Mouse (Mus musculus) WW6 (cell line): Measurements from ENCODE around the gene Katna1.

Source experiments
- DNase-seq: peaks from one replicate; pipeline ENCODE4 v3.0.0-alpha.2; 2013; ENCODE audit warnings: low read depth, low spot score

Gene Katna1

DNA sequence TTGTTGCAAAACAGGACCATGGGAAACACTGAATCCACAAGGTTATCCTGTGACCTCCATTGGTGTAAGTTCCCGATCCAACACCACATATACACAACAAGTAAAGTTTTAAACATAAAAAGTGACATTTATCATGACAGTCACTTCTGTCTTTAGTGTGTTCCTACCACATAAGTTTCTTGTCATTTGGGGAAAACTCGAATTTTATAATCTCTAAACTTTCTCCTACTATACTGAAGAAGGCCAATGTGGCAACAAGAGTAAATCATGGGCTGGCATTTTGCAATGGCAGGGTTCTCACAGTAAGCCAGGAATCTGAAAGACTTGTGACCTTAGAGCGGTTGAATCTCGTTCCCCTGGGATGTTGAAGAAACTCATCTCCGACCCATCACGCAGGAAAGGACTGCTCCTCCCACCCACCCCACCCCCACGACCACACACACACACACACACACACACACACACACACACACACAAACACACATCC, 54.0 kb downstream of the Katna1 start:
- no peak for DNase-seq

DNA sequence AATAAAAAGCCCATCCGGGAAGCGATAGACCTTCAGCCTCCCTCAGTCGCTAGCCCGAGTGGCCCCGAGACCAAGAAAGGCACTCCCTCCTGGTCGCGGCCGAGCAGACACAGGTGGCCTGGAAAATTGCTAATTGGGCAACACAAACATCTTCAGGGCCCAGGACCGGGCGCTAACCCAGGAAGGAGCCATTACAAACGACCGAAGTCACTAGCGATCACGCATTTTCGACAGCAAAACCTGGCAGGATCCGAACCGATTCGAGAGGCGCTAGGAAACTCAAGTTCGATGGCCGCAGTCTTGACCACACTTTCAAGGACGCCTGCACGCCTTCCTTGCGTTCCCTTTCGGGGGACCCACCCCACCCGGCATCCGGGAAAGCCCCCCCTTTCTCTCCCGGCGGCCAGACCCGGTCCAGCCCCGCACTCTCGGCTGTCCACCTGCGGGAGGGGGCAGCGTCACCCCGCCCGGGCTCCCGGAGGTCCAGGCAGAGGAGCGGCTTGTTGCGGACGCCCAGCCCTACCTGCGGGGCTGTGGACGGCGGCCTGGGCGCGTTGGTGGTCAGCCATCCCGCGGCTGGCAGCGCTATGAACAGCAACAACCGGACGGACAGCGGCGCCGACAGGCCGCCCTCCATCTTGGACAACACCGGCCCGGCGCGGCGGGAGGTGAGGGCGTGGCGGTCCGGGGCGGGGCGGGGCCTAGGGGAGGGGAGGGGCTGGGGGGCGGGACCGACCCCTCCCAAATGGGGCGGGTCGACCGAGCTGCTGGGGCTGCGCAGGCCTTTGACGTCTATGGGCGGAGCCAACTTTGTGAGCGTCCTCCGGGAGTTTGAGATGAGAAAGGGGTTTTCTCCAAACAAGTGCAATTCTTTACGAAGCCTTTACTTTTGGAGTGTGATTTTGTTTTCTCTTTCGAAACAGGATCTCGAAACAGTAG, 54.7 kb downstream of the Katna1 start:
- DNase-seq, result peak; percentile 43

DNA sequence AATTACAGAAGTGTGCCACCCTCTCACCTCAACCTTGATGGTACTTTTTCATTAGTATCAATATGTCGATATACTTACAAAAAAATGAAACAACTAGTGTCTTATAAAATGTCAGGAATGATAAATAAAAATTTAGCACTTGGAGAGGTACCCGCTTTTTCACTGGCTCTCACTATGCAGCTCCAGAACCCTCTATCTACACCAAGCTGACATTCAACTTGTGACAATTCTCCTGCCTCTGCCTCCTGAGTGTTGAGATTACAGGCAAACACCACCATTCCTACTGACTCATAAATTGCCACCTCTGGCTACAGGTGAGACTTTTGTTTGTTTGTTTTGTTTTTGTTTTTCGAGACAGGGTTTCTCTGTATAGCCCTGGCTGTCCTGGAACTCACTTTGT, 55.4 kb downstream of the Katna1 start:
- DNase-seq, result no peak

DNA sequence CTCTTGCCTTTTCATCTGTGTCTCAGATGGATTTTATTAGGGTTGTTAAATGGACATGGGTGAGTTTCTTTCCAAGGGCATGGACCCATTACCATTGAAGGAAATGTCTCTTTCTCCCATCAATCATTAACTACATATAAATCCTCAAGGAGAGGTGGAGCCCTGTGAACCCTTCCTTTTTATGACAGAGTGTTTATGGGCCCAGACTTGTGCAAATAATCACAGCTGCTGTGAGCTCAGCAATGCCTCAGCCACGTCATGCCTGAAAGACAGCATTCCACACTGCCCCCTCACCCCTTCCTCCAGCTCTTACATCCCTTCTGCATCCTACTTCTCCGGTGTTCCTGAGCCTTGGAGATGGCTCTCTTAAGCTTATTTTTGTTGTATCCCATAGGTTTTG, 61.5 kb downstream of the Katna1 start:
- DNase-seq, result no peak

DNA sequence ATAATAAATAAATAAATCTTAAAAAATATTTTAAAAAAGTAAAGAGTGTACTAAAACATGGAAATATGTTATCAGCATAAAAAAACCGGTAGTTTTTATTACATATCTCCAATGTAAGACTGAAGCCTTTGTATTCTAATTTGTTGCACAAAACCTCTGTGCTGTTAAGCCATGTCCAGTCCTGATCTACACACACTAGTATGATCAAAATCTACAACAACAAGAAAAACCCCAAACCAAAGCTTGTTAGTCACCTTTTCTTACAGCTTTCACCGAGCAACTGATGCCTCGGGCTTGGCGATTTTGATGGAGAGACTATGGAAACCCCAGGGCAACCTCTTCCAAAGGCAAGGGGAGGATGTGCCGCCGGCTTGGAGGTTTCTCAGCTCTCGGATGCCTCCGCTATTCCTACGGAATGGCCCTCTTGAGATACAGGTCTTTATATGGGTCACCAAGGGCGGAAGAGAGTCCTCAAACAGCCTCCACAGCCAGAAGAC, 66.5 kb downstream of the Katna1 start:
- no peak for DNase-seq

DNA sequence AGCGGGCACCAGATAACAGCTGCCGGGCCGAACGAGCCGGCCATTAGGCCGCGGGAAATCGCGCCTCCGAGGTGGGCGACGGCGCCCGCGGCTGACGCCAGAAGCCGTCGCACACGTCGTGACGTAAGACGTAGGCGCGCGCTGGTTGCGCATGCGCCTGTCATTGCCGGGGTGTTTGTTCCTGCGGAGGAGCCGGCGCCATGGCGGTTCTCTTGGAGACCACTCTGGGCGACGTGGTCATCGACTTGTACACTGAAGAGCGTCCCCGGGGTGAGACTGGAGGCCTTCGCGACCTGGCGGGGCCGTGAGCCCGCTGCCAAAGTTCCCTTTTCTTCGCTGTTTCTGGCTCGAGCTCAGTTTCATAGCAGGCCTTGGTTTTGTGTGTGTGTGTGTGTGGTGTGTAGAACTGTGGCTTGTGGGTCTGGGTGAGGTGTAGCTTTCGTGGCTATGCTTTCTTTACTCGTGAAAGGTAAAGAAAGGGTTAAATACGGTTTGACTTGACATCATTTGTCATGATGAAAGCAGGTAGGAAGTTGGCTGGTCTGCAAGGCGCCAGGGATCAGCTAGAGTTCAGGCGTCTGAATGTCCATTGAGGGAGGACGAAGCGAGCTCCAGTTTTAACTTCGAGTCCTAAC, 67.1 kb downstream of the Katna1 start, which contains the start of the genes Ginm1 and Ppil4:
Gene Ginm1, minus strand, starts transcription at position 74 of the 635 bp plus-strand sequence.
Gene Ppil4, plus strand, starts transcription at position 141 of the 635 bp plus-strand sequence.
- DNase-seq, result peak; percentile 75

DNA sequence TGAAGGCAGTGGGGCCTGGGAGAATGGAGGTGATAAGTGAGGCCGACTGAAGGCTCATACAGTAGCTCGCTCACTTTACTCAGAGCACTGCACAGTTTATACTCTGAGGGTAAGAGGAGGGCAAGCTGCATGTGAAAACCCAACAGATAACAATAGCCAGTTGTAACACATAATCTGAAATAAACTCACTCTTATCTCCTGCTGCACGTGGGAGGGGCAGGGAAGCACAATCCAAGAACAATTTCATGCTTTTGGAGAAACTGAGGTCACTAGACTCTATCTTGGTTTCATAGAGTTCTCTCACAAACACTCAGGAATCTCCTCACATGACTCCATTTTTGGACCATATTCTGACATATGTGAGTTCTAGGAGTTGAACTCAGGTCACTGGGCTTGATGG, 75.5 kb downstream of the Katna1 start:
- no peak for DNase-seq

DNA sequence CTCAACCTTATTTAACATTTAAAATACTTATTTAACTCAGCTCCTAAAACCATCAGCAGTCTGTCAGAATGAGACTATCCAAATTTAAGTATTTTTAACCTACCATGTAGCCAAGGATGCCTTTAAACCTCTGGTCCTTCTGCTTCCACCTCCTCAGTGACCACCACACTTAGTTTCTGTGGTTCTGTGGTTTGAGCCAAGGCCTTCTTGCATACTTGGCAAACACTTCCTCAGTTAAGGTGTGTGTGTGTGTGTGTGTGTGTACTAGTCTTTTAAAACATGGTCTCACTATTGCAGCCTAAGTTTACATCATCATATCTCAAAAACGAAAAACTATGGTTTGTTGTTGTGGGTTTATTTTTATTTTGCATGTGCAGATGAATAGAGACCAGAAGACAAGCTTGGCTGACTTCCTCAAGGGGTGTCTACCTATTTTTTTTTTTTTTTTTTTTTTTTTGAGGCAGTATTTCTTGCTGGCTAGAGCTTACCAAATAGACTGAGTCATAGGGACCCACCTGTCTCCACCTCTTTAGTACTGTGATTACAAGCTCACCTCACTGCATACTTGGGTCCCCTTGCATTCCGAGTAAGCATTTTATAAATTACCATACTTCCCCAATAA, 76.8 kb downstream of the Katna1 start:
- DNase-seq, result no peak

DNA sequence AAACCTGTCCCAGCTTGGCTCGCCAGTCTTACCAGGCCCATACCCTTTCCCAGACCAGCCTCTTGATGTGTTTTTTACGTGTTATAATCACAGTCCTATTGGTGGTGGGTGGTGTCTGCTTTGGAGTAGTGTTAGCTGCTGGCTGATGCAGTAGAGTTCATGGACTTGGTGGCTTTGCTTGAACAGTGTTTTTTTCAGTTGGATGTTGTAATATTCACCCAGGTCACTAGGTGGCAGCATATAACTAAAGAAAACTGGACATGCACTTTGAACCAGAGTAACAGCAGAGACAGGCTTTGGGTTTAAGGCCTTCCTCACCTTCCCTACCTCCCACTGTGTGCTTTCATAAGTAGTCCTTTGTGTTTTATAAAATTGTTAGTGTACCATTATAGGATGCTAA, 84.1 kb downstream of the Katna1 start:
- DNase-seq, result no peak
